Mouse (Mus musculus) ES-E14 (cell line): ENCODE measurements around the gene Map6.

ENCODE experiments used
- HCFC1 ChIP-seq: IDR thresholded peaks from 2 replicates; pipeline ENCODE4 v1.6.1; 2012; ENCODE audit warnings: low read length, inconsistent platforms, borderline replicate concordance; ENCODE audit not compliant: insufficient read depth
- MAFK ChIP-seq: IDR thresholded peaks from 2 replicates; pipeline ENCODE4 v1.6.1; 2014; ENCODE audit warnings: mild to moderate bottlenecking, low read depth, low read length, inconsistent platforms; ENCODE audit not compliant: insufficient read depth
- ZC3H11A ChIP-seq: IDR thresholded peaks from 2 replicates; pipeline ENCODE4 v1.6.1; 2012; ENCODE audit warnings: low read depth, mild to moderate bottlenecking, inconsistent platforms, low read length, borderline replicate concordance

DNA sequence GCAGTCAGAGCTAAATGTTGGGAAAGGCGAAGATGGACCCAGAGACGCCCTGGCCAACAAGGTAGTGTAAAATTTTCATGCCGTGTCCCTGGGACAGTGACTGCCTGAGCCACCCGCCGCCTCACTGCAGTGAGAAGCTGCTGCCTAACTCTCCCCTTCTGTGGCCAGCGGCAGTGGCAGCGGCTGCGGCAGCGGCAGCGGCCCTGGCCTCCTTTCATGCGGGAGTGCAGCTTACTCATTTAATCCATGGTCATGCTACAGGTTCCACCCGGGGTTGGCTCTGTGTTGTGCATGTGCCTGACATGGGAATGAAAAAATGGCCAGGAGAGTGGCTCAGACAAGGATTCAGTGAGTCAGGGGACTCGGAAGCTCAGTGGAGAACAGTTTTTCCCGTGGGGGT is 53.3 kb downstream of the Map6 start:
- TF ChIP-seq ZC3H11A: no peak
- TF ChIP-seq MAFK: no peak
- TF ChIP-seq HCFC1: no peak
